Mouse (Mus musculus): ENCODE measurements around the gene Gck. TPM values are rescaled to one million over a fixed set of nuclear protein-coding genes. Genes with fewer than 3 reads are reported as not detected.

Gck gene
- polyA plus RNA-seq, 1 experiment from 2014 or later, result 4.2 TPM

DNA sequence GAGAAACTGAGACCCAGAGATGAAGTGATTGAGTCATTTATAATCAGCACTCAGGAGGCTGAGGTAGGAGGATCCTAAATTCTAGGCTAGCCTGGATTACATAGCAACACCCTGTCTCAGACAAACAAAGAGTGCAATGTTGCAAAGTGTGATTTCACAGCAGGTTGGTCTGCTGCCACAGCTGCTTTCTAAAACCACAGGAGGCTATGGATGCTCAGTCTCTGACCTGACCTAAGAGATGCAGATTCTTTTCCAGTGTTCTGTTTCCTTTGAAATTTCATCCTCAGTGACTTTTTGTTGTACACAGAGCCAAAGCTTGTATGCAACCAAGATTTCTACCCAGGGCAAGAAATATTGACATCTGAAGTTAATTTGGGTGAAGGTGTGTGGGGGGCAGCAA, 94.4 kb downstream of the Gck start:
- Histone ChIP-seq H3K9me3 (replicated peaks) (no peaks in the 10 kb centered on the region), H3K4me3 (replicated peaks) (no peak overlapping the region), H3K36me3 (no peaks in the 10 kb centered on the region), H3K4me2 (no peak overlapping the region), H3K27ac (replicated peaks) (no peak overlapping the region), H3K27me3 (replicated peaks) (peaks cover 9% of the 10 kb centered on the region), H3K4me1 (no peaks in the 10 kb centered on the region), H3K9ac (replicated peaks) (no peak overlapping the region)
- no peak for ATAC-seq (ENCODE audit: low FRiP score)

DNA sequence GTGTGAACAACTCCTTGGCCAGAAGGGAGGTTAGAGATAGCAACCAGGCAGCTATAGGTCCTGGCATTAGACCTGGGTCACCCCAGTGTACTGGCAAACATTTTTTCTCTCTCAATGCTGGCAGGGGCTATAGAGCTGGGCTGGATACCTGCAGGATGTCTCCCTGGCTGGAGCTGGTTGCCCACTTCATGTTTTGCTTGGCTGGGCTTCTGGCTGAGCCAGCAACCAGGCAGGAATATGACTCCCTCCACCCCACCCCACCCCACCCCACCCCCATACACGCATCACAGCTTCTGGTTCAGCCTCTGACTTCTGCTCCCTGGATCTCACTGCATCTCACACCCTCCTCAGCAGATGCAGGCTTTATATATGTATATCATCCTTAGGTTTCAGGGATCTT, 97.6 kb downstream of the Gck start:
- H3K27ac ChIP-seq (replicated peaks), result no peak overlapping the region
- H3K9me3 ChIP-seq (replicated peaks), result no peaks in the 10 kb centered on the region
- 43% methylated on average over 1 of the region's 1 CpGs for WGBS
- H3K4me1 ChIP-seq, result no peaks in the 10 kb centered on the region
- H3K9ac ChIP-seq (replicated peaks), result no peak overlapping the region
- H3K27me3 ChIP-seq (replicated peaks), result no peaks in the 10 kb centered on the region
- no peaks in the 10 kb centered on the region for H3K36me3 ChIP-seq
- no peak for ATAC-seq (ENCODE audit: low FRiP score)
- no peak overlapping the region for H3K4me2 ChIP-seq
- no peak overlapping the region for H3K4me3 ChIP-seq (replicated peaks)

DNA sequence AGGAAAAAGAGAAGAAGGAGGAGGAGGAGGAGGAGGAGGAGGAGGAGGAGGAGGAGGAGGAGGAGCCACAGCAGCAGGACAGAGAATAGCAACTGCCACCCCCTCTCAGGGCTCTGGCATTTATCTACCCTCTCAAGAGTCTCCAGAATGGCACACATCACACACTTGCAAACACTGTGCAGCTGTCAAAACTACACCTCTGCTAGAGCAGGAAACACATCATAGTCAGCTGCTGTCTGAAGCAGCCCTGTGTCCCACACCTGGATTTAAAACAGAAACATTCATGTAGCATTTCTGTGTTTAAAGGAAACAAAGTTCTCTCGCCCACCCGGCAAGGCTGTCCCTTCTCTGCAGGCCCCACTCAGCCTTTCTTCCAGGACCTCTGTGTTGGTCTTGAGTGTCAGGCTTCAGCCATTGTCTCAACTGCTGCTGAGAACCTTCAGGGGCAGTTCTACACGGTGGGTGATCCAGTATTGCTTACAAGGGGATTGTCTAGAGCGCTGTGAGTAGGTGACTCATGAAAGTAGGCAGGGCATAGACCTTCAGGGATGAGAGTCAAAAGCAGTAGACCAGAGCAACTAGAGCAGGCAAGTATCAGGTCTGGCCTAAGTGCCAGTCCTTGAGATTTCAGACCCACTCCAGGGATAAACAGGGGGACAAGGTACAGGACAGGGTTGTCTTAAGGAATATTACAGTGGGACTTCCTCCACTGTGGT, 98.7 kb downstream of the Gck start:
- no peaks in the 10 kb centered on the region for H3K36me3 ChIP-seq
- H3K27me3 ChIP-seq (replicated peaks), result no peaks in the 10 kb centered on the region
- no peak overlapping the region for H3K4me2 ChIP-seq
- no peak overlapping the region for H3K9ac ChIP-seq (replicated peaks)
- no peak overlapping the region for H3K27ac ChIP-seq (replicated peaks)
- 68% methylated on average over 4 of the region's 4 CpGs for WGBS
- H3K4me1 ChIP-seq, result no peaks in the 10 kb centered on the region
- no peak for ATAC-seq (ENCODE audit: low FRiP score)
- H3K4me3 ChIP-seq (replicated peaks), result no peak overlapping the region
- H3K9me3 ChIP-seq (replicated peaks), result no peaks in the 10 kb centered on the region

Other genes with a start within 250 kb of the Gck start
- gene Mrps24, start 234.4 kb downstream of the Gck start, polyA plus RNA-seq (2015; fragmentation: Nextera tagmentation; extraction: Ambion mirVana), result 197 and 206 TPM in 2 replicates
- gene Urgcp, start 187.7 kb downstream of the Gck start, polyA plus RNA-seq (2015; fragmentation: Nextera tagmentation; extraction: Ambion mirVana), result 33.0 and 34.1 TPM in 2 replicates
- gene Dbnl, start 161.6 kb downstream of the Gck start, polyA plus RNA-seq (2015; fragmentation: Nextera tagmentation; extraction: Ambion mirVana), result 131 and 142 TPM in 2 replicates
- gene Pgam2, start 146.3 kb downstream of the Gck start, polyA plus RNA-seq (2015; fragmentation: Nextera tagmentation; extraction: Ambion mirVana), result 14.4 and 21.9 TPM in 2 replicates
- 6.5 and 8.5 TPM in 2 replicates for gene Polm, start 112.1 kb downstream of the Gck start, polyA plus RNA-seq (2015; fragmentation: Nextera tagmentation; extraction: Ambion mirVana)
- gene Aebp1, start 88.1 kb downstream of the Gck start, polyA plus RNA-seq (2015; fragmentation: Nextera tagmentation; extraction: Ambion mirVana), result 22.1 and 24.3 TPM in 2 replicates
- gene Pold2, start 71.8 kb downstream of the Gck start, polyA plus RNA-seq (2015; fragmentation: Nextera tagmentation; extraction: Ambion mirVana), result 64.5 and 81.0 TPM in 2 replicates
- 1.4 and 10.6 TPM in 2 replicates for gene Myl7, start 51.3 kb downstream of the Gck start, polyA plus RNA-seq (2015; fragmentation: Nextera tagmentation; extraction: Ambion mirVana)
- gene Ykt6, start 5.6 kb upstream of the Gck start, polyA plus RNA-seq (2015; fragmentation: Nextera tagmentation; extraction: Ambion mirVana), result 84.9 and 87.1 TPM in 2 replicates
- gene Camk2b, start 116.3 kb upstream of the Gck start, polyA plus RNA-seq (2015; fragmentation: Nextera tagmentation; extraction: Ambion mirVana), result 113 and 140 TPM in 2 replicates
- gene A730071L15Rik, start 249.9 kb upstream of the Gck start, polyA plus RNA-seq (2015; fragmentation: Nextera tagmentation; extraction: Ambion mirVana), result 0.37 and 0.57 TPM in 2 replicates